Mouse (Mus musculus): ENCODE measurements around the gene Mmp28. TPM values are rescaled to one million over a fixed set of nuclear protein-coding genes. Genes with fewer than 3 reads are reported as not detected.

The Mmp28 gene
- polyA plus RNA-seq, 1 experiment from 2014 or later, result 0.13 TPM

- no peaks in the 10 kb centered on the region for H3K79me2 ChIP-seq (ENCODE audit: inconsistent target)
- H3K4me3 ChIP-seq (ENCODE audit: inconsistent target), result peak overlapping the region; percentile 27; the same call in 1 of the 2 replicates
- H3K36me3 ChIP-seq (ENCODE audit: inconsistent target), result no peaks in the 10 kb centered on the region
- 31% methylated on average over 4 of the region's 11 CpGs for whole genome bisulfite sequencing (ENCODE audit: missing documents)
- H3K27ac ChIP-seq, result no peak overlapping the region
These were observed 23.3 kb downstream of the Mmp28 start for GRCm38 (mm10) chr11:83439426-83440060.

GRCm38 (mm10) chr11:83437377-83437776 is 25.5 kb downstream of the Mmp28 start, which contains the start of gene 1700020L24Rik:
Gene 1700020L24Rik (plus strand): TSS chr11:83437677.
- Histone ChIP-seq H3K27ac (no peak within 1 kb of the TSS), H3K79me2 (ENCODE audit: inconsistent target) (no peaks in the 10 kb centered on the region), H3K36me3 (ENCODE audit: inconsistent target) (no peaks in the 10 kb centered on the region), H3K4me3 (ENCODE audit: inconsistent target) (no peak within 1 kb of the TSS)
- WGBS (ENCODE audit: missing documents), result 100% methylated on average over 1 of the region's 1 CpGs

DNA sequence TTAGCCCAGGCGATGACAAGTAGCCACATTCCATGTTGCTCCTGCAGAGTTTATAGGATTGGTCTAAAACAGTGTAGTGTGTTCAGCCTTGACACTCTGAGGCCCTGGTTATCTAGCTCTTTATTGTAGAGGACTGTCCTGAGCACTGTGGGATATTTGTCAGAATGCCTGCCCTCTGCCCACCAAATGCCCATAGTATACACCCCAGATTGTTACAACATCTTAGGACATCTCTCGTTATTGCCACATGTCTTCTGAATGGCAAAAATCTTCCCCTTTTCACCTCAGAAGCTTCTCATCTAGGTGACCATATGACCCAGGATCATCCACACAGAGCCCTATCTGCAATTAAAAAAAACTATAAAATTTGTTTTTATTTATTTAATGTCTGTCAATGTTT is 30.3 kb downstream of the Mmp28 start:
- H3K4me3 ChIP-seq (ENCODE audit: inconsistent target), result no peak overlapping the region
- WGBS (ENCODE audit: missing documents), result 60% methylated on average over 2 of the region's 2 CpGs
- H3K36me3 ChIP-seq (ENCODE audit: inconsistent target), result no peaks in the 10 kb centered on the region
- H3K79me2 ChIP-seq (ENCODE audit: inconsistent target), result no peaks in the 10 kb centered on the region
- no peak overlapping the region for H3K27ac ChIP-seq

DNA sequence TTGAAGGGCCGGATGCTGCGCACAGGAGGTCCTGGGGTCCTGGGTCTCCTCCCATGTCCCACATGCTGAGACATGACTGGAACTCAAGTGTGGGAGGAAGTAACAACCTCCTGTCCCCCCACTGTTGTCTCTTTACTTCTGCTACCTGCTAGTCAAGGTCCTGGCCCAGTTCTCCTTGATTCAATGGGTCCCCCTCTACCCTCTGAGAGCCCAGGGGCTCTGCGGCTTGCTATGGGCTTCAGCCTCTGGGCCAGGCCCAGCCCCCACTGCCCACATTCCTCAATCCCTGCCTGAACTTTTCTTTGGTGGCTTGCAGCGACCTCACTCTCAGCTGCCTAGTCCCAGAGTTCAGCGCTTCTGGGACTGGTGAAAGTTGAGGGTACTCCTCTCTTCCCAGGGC is 33.5 kb downstream of the Mmp28 start, which contains the start of gene Gas2l2:
Gene Gas2l2, minus strand, starts transcription at position 101 of the 400 bp plus-strand sequence.
- no peak within 1 kb of the TSS for H3K27ac ChIP-seq
- WGBS (ENCODE audit: missing documents), result 92% methylated on average over 5 of the region's 5 CpGs
- no peaks in the 10 kb centered on the region for H3K36me3 ChIP-seq (ENCODE audit: inconsistent target)
- no peaks in the 10 kb centered on the region for H3K79me2 ChIP-seq (ENCODE audit: inconsistent target)
- H3K4me3 ChIP-seq (ENCODE audit: inconsistent target), result no peak within 1 kb of the TSS

GRCm38 (mm10) chr11:83426964-83427363 is 35.9 kb downstream of the Mmp28 start:
- WGBS (ENCODE audit: missing documents), result 4% methylated on average over 17 of the region's 17 CpGs
- no peak overlapping the region for H3K4me3 ChIP-seq (ENCODE audit: inconsistent target)
- H3K27ac ChIP-seq, result no peak overlapping the region
- H3K79me2 ChIP-seq (ENCODE audit: inconsistent target), result no peaks in the 10 kb centered on the region
- no peaks in the 10 kb centered on the region for H3K36me3 ChIP-seq (ENCODE audit: inconsistent target)

GRCm38 (mm10) chr11:83424681-83425080 is 38.2 kb downstream of the Mmp28 start:
- no peaks in the 10 kb centered on the region for H3K36me3 ChIP-seq (ENCODE audit: inconsistent target)
- no peak overlapping the region for H3K27ac ChIP-seq
- H3K79me2 ChIP-seq (ENCODE audit: inconsistent target), result no peaks in the 10 kb centered on the region
- 15% methylated on average over 8 of the region's 8 CpGs for WGBS (ENCODE audit: missing documents)
- H3K4me3 ChIP-seq (ENCODE audit: inconsistent target), result no peak overlapping the region

GRCm38 (mm10) chr11:83421305-83421704 is 41.6 kb downstream of the Mmp28 start:
- H3K27ac ChIP-seq, result no peak overlapping the region
- no peaks in the 10 kb centered on the region for H3K79me2 ChIP-seq (ENCODE audit: inconsistent target)
- WGBS (ENCODE audit: missing documents), result 2% methylated on average over 9 of the region's 9 CpGs
- no peak overlapping the region for H3K4me3 ChIP-seq (ENCODE audit: inconsistent target)
- H3K36me3 ChIP-seq (ENCODE audit: inconsistent target), result no peaks in the 10 kb centered on the region

GRCm38 (mm10) chr11:83420338-83420737 is 42.5 kb downstream of the Mmp28 start:
- Histone ChIP-seq H3K79me2 (ENCODE audit: inconsistent target) (no peaks in the 10 kb centered on the region), H3K4me3 (ENCODE audit: inconsistent target) (no peak overlapping the region), H3K27ac (no peak overlapping the region), H3K36me3 (ENCODE audit: inconsistent target) (no peaks in the 10 kb centered on the region)
- WGBS (ENCODE audit: missing documents), result 45% methylated on average over 4 of the region's 4 CpGs

DNA sequence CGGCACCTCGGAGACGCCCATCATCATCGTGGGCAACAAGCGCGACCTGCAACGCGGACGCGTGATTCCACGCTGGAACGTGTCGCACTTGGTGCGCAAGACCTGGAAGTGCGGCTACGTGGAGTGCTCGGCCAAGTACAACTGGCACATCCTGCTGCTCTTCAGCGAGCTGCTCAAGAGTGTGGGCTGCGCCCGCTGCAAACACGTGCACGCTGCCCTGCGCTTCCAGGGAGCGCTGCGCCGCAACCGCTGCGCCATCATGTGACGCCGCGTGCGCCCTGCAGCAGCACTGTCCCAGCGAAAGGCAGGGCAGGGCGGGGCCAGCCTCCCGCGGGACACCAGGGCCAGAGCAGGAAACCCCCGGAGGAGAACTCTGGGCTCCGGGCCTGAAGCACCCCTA is 44.3 kb downstream of the Mmp28 start:
- H3K4me3 ChIP-seq (ENCODE audit: inconsistent target), result no peak overlapping the region
- no peaks in the 10 kb centered on the region for H3K36me3 ChIP-seq (ENCODE audit: inconsistent target)
- no peaks in the 10 kb centered on the region for H3K79me2 ChIP-seq (ENCODE audit: inconsistent target)
- H3K27ac ChIP-seq, result no peak overlapping the region
- WGBS (ENCODE audit: missing documents), result 10% methylated on average over 38 of the region's 38 CpGs

- Histone ChIP-seq H3K27ac (no peak overlapping the region), H3K4me3 (ENCODE audit: inconsistent target) (no peak overlapping the region), H3K36me3 (ENCODE audit: inconsistent target) (no peaks in the 10 kb centered on the region), H3K79me2 (ENCODE audit: inconsistent target) (no peaks in the 10 kb centered on the region)
- 80% methylated on average over 7 of the region's 7 CpGs for WGBS (ENCODE audit: missing documents)
These were observed 45.2 kb downstream of the Mmp28 start for GRCm38 (mm10) chr11:83417708-83418107.

GRCm38 (mm10) chr11:83417080-83417479 is 45.8 kb downstream of the Mmp28 start:
- Histone ChIP-seq H3K27ac (no peak overlapping the region), H3K79me2 (ENCODE audit: inconsistent target) (no peaks in the 10 kb centered on the region), H3K36me3 (ENCODE audit: inconsistent target) (no peaks in the 10 kb centered on the region), H3K4me3 (ENCODE audit: inconsistent target) (no peak overlapping the region)
- 12% methylated on average over 5 of the region's 5 CpGs for WGBS (ENCODE audit: missing documents)

GRCm38 (mm10) chr11:83410510-83410909 is 52.4 kb downstream of the Mmp28 start:
- 77% methylated on average over 6 of the region's 6 CpGs for WGBS (ENCODE audit: missing documents)

GRCm38 (mm10) chr11:83409792-83410291 is 53.0 kb downstream of the Mmp28 start:
- WGBS (ENCODE audit: missing documents), result 6% methylated on average over 23 of the region's 40 CpGs
- Histone ChIP-seq H3K27ac (no peak overlapping the region), H3K79me2 (ENCODE audit: inconsistent target) (no peaks in the 10 kb centered on the region), H3K36me3 (ENCODE audit: inconsistent target) (no peaks in the 10 kb centered on the region), H3K4me3 (ENCODE audit: inconsistent target) (no peak overlapping the region)

More at GRCm38 (mm10) chr11:83410510-83410909, 52.4 kb downstream of the Mmp28 start:
- Histone ChIP-seq H3K27ac (no peak overlapping the region), H3K4me3 (ENCODE audit: inconsistent target) (no peak overlapping the region), H3K36me3 (ENCODE audit: inconsistent target) (no peaks in the 10 kb centered on the region), H3K79me2 (ENCODE audit: inconsistent target) (no peaks in the 10 kb centered on the region)

DNA sequence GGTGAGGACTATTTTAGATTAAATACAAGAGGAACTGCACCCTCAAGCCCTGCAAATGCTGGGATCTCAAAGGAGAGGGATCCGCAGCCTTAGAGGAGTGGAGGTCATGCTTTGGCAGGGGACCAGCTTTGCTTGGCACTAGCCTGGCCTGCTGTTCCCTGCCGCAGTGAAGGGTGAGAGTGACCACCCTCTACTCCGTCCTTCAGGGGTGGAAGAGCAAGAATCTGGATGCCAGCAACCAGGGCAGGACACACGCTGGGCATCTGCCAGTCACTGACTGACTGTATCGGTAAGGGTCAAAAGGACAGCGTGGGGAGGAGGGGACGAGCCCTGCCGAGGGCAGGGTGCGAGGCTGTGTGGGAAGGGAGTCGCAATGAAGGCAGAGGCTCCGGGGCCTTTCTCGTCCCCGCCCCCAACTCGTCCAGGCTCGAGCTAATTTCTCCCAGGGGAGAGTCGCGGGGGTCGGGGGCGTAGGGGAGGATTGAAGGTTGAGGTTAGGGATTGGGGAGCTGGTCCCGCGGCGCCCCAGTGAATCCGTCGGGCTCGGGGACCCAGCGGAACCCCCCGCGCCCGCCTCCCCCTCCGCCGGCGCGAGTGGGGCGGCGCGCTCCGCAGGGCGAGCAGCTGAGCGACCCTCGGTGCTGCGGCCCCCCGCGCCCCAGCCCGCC is 53.6 kb downstream of the Mmp28 start, which contains the start of gene Rasl10b:
Gene Rasl10b, plus strand, starts transcription at position 51 of the 668 bp plus-strand sequence.
- WGBS (ENCODE audit: missing documents), result 8% methylated on average over 39 of the region's 44 CpGs
- H3K27ac ChIP-seq, result no peak within 1 kb of the TSS
- no peak within 1 kb of the TSS for H3K4me3 ChIP-seq (ENCODE audit: inconsistent target)
- no peaks in the 10 kb centered on the region for H3K79me2 ChIP-seq (ENCODE audit: inconsistent target)
- H3K36me3 ChIP-seq (ENCODE audit: inconsistent target), result no peaks in the 10 kb centered on the region

GRCm38 (mm10) chr11:83408242-83408641 is 54.6 kb downstream of the Mmp28 start:
- 23% methylated on average over 8 of the region's 8 CpGs for WGBS (ENCODE audit: missing documents)
- no peak overlapping the region for H3K27ac ChIP-seq
- no peaks in the 10 kb centered on the region for H3K79me2 ChIP-seq (ENCODE audit: inconsistent target)
- no peak overlapping the region for H3K4me3 ChIP-seq (ENCODE audit: inconsistent target)
- peaks cover 4% of the 10 kb centered on the region; the same call in 1 of the 2 replicates for H3K36me3 ChIP-seq (ENCODE audit: inconsistent target)

Data from macrophage (primary cell).